Mouse (Mus musculus): ENCODE measurements around the gene Neo1.
"Not testable (repeated sequence)": the region's sequence is repeated elsewhere in the genome, so short reads cannot be mapped to it uniquely, and the experiment has no call there.

Neo1 gene

DNA sequence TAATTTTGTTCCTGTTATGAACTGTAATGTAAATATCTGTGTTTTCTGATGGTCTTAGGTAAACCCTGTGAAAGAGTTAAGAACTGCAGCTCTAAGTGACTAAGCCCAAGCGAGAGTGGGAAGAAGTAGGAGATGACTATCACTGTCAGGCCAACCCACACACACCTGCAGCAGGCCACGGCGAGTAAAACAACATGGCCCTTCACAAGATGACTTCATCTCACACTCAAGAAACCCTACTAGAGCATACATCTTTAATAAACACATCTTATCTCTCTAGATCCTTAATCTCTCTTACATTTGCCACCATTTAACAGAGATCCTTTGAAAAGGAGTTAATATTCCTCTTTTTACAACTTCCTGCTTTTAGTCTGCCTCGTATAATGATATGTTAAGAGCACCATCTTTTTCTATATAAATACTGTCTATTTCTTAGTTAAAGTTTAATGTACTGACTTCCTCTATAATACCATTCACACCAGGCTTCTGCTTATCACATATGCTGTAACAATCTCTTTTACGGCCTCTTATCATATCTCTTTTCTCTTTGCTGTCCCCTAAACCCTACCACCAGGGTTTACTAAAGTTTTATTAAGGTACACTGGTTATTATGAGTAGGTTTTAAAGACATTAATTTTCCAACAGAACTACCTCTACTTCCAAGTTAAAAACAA lies 46.8 kb downstream of the Neo1 start:
- DNase-seq (ENCODE audit: low read depth) = no peak

DNA sequence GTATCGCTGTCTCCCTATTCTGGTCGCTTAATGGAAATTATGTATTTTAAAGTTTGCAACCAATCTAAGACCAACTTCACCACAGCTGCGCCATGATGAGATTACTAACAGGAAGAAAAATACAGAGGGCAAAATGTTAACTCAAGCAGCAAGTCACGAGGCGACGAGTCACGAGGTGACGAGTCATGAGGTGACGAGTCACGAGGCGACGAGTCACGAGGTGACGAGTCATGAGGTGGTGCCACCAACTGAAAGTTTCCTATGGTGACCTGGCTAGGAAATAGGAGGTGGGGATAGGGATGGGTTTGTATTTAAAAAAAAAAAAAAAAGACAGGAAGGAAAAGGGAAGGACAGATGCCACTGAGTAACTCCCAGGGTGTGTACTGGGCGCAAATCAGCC lies 57.2 kb downstream of the Neo1 start:
- peak; percentile 4 for DNase-seq (ENCODE audit: low read depth)

DNA sequence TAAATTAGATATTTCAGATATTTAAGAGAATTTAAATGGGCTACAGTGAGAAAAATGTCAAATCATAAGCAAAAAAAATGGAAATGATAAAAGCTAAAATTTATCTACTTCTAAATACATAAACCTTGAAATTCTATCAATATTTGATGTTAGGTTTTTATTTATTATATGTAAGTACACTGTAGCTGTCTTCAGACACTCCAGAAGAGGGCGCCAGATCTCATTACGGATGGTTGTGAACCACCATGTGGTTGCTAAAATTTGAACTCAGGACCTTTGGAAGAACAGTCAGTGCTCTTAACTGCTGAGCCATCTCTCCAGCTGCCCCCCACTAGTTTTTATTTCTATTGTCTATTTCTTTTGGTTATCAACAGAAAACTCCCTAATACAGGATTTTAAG lies 65.1 kb downstream of the Neo1 start:
- DNase-seq (ENCODE audit: low read depth) = not testable (repeated sequence)

DNA sequence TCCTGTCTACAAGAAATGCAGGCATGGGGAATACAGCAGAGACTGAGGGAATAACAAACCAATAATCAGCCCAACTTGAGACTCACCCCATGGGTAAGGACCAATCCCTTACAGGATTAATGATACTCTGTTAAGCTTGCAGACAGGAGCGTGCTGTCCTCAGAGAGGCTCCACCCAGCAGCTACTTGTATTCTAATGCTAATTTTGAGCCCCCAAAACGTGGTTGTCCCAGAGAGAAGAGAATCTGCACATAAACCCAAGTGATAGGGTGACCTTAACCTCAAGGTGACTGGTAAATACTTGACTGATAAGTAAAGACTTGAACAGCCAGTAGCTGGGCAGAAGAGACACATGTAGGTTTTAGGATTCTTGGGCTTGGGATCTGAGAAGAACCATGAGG lies 68.9 kb downstream of the Neo1 start:
- no peak for DNase-seq (ENCODE audit: low read depth)

DNA sequence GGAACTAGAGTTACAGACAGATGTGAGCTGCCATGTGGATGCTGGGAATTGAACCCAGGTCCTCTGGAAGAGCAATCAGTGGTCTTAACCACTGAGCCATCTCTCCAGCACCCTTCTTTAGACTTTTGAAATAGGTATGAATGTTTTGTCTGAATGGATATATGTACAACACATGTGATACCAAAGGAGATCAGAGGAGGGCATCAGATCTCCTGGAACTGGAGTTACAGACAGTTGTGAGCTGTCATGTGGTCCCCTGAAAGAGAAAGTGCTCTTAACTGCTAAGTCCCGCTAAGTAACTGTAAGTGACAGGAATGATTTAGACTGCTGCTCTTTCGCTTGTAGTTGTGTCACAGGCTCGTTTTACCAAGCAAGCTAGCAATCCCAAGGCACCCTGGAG lies 80.7 kb downstream of the Neo1 start:
- DNase-seq (ENCODE audit: low read depth) = no peak

DNA sequence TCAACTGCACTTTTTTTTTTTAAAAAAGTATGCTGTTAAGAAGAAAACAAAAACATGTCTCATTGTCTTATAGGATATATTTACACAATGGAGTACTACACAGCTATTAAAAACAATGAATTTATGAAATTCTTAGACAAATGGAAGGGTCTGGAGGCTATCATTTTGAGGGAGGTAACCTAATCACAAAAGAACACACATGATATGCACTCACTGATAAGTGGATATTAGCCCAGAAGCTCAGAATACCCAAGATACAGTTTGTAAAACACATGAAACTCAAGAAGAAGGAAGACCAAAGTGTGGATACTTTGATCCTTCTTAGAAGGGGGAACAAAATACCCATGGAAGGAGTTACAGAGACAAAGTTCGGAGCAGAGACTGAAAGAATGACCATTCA lies 90.3 kb downstream of the Neo1 start:
- DNase-seq (ENCODE audit: low read depth) = not testable (repeated sequence)

DNA sequence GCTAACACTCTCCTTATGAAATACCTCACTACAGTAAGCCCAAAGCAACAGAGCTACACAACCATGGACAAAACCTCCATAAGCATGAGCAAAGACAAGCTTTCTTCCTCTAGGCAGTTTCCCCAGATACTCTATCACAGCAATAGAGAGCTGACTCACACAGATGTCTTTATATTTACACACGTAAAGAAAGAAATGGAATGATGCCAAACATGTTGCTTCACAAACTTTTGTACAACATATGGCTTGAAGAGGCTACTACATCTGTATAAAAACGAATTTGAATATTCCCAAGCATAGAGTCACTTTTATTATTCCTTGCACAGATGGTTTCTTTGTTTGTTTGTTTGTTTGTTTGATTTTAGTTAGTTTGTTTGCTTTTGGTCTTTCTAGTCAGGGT lies 101.5 kb downstream of the Neo1 start:
- DNase-seq (ENCODE audit: low read depth) = no peak

DNA sequence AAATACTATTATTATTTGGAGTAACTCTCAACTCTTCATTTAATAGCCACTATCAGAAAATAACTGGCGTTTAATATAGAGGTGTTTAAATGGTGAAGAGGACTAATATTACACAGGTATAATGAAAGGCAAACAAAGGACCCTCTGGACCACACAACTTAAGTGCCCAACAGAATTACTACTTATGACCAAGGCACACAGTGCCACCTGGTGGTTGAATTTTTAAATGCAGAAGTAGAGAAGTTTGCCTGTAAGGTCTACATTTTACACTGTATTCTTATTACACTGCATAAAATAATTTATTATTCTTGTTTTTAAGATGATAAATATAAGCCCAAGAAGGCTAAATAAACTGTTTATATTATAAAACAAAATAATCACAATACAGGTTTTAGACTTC lies 108.1 kb downstream of the Neo1 start:
- peak; percentile 5 for DNase-seq (ENCODE audit: low read depth)

DNA sequence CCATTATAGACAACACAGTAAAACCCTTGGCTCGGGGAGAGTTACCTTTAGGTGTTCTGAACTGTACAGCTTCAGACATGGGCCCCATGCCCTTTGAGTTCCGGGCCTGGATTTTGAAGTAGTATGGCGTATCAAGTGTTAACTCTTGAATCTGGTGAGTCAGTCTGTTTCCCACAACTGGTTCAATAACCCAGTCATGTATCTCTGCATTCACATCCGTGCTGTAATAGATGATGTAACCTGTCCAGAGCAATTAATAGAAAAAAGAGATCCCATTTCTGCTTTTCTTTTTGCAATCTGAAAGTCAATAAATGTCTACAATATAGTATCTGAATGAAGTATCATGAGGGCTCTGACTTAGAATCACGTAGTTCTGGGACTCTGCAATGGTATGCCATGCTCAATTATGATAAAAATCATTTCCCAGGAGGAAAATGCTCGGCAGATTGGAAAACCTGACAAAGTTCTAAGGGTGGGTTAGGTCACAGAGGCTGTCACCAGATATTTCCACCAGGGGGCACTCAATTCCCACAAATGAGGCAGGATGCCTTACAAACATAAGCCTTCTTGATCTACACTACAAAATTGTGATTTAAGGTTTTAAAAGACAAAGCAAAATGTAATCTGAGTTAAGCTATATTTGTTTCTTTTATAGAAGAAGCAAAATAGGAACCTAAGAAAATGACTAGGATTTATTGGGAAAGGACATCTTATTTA lies 133.2 kb downstream of the Neo1 start:
- DNase-seq (ENCODE audit: low read depth) = peak; percentile 23

DNA sequence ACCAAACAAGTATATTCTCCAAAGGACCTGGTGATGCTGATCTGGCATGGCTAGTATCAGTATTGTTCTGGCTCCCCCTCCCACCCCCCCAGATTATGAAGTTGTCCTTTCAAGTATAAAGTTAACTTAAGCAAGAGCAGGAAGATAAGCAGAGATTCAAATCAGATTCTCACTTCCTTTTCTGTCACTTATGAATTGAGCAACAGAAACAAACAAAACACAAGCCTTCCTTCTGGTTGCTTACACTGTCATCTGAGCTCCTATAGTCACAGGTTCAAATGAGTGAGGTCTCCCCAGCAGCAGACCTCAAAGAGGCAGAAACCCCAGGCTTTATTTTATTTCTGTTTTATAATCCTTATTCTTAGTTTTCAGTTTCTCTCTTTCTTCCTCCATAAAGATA lies 136.6 kb downstream of the Neo1 start:
- DNase-seq (ENCODE audit: low read depth) = no peak

DNA sequence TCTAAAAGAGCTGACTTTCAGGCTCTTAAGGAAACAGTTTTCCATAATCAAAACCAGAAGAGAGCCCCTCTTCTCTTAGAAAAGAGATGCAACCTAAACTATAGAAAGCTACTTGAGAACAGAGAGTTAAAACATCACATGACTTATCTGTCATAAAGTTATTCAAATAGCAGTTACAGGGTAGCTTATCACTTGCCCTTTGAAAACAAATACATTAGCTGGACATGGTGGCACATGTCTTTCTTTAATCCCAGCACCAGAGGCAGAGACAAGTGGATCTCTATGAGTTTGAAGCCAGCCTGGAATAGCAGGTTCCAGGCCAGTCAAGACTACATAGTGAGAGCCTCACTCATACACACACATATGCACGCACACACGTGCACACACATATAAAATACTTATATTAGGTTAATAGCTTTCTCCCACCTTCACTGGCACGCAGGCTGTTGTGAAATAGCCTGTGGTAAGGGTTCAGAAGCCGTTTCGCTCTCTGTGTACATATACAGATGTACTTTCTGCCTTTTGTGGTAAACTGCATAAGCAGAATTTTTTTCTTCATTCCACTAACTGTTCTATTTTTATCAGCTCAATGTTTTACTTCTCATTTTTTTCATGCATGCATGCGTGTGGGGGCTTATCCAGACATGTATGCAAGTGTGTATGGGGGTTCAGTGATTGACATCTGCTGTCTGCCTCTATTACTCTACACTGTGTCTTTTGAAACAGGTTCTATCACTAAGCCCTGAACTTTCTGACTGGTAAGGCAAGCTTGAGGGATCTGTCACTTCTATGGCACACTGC lies 144.2 kb downstream of the Neo1 start:
- no peak for DNase-seq (ENCODE audit: low read depth)

DNA sequence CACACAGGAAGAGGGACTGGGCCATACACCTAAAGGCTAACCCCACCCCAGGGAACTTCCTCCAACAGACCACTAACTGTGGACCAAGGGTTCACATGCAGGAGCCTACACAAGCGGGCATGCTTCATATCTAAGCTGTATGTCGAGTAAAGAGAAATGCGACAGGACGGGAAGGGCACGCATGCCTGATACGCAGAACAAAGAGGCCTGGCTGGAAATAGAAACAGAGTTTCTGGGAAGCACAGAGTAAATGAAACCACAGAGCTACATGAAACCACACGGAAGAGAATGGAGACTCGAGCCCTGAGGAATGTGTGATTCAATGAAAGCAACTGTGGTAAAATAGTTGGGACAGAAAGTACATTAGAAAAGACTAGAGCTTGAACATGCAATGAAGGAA lies 145.3 kb downstream of the Neo1 start:
- DNase-seq (ENCODE audit: low read depth) = no peak

DNA sequence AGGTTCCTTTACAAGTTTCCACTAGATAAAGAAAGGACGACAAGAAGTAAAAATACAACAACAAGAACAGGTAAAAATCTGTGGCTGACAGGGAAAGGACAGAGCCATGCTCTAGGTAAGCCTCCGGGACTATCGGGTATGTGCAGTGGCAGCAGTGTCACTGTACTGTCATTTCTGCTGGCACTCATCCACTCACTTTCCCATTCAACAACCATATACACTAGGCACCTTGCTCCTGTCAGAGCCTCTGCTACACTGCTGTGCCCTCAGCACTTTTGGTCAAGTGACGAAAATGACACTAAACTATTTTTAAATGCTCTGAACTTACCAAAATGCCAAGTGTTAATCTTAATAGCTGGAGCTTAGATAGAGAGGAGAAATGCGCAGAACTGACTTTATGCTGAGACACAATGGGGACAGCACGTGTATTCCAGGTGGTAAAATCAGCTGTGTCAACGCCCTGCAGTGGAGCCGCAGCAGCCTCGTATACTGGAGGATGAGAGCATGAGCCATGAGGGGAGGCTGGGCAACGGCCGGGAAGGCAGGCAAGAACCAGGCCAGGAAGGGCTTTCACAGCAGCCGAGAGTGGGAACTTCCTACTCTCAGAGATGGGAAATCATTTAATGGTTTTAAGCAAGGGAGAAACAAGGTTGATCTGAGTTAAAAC lies 146.3 kb downstream of the Neo1 start:
- DNase-seq (ENCODE audit: low read depth) = no peak

DNA sequence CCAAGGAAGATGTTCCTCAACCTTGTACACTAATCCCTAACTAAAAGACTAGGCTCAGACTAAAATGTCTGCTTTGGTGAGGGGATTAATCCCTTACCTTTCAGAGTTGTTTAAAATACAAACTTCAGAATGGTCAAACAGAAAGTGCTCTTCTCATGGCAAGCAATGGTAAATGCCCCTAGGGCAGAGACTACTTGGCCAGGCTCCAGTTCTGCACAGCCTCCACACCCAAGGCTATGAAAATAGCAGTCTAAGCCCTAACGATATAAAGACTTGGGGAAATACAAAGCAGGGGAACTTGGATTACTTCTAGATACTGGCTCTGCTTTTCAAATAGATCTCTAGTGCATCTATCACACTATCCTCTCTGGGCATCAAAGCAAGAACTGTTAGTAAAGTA lies 153.6 kb downstream of the Neo1 start:
- no peak for DNase-seq (ENCODE audit: low read depth)

DNA sequence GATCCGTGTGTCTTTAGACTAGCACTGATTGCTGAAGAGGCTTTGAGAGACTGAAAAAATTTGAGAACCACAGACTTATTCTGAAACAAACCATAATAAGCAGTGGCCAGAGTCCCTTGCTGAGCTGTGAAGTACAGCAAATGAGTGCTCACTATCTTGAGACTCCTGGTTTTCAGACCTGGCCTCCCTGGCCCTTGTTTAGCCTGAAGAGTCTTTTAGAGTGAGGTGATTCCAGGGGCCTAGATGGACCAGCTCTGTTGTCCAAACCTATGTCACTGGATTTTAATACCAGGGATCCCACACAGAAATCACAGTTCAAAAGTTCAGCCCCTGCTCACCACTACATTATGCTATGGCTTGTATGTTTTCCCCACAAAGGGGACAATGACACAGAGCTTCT lies 156.4 kb downstream of the Neo1 start:
- DNase-seq (ENCODE audit: low read depth) = no peak

DNA sequence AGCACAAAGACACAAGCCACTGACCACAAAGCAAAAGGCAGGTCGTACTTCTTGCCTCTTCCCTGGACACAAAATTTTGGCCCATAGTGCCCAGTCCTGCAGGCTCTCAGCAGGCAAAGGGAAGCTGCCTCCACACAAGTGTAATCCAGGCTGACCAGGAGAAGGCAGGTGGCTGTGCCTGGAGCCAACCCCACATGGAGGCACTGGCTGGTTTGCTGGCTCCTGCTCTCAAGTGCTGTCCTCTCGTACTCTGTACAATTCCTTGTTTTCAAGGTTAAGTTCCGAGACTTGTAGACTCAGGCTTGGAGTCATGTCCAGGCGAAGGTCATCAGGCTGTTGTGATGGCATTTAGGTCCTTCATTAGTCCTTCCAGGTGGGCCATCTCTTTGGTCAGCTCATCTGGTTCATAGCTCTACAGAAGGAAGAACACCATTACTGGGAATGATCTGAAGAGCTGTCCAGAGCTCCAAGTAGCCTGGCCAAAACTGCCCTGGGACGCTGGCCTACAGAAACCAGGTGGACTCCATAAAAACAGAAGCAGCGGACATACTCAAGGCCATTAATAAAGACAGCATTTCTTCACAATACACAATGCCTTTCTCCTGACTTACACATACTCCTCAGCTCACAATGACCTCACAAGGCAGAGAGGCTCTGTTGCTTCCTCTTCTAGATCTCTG lies 159.2 kb downstream of the Neo1 start:
- DNase-seq (ENCODE audit: low read depth) = no peak

DNA sequence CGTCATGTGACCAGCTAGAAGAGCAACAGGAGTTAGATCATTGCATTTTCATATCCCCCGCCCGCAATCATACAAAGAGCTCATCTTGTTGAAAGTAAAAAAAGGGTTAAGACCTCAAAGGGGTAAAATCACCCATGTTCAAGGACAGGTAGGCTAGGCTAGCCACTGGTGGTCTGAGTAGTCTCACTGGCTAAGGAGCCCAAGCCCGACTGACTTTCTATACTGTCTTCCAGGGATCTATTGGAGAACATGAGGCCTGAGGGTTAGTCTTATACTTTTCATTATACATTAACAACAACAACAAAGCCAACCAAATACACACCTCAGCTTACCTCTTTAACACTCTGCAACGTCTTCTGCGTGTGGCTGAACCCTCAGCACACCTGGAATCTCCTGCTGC lies 160.8 kb downstream of the Neo1 start:
- DNase-seq (ENCODE audit: low read depth) = no peak

DNA sequence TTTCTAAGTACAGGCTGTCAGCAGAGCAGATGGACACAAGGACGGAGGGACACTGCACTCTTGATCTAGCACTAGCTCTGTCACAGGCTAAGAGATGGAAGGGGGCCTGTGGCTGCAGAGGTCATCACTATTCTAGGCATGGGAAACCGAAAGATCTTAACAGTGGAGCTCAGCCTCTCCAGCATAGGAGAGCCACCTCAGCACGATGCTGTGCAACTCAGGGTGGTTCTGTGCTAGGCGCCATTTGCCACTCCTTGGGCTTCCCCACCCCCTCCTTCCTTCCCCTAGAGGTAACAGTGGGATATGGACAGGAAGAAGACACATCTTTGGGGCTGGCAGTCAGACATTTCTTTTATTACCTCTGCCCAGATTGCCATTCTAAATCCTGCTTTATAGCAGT lies 161.9 kb downstream of the Neo1 start:
- no peak for DNase-seq (ENCODE audit: low read depth)

DNA sequence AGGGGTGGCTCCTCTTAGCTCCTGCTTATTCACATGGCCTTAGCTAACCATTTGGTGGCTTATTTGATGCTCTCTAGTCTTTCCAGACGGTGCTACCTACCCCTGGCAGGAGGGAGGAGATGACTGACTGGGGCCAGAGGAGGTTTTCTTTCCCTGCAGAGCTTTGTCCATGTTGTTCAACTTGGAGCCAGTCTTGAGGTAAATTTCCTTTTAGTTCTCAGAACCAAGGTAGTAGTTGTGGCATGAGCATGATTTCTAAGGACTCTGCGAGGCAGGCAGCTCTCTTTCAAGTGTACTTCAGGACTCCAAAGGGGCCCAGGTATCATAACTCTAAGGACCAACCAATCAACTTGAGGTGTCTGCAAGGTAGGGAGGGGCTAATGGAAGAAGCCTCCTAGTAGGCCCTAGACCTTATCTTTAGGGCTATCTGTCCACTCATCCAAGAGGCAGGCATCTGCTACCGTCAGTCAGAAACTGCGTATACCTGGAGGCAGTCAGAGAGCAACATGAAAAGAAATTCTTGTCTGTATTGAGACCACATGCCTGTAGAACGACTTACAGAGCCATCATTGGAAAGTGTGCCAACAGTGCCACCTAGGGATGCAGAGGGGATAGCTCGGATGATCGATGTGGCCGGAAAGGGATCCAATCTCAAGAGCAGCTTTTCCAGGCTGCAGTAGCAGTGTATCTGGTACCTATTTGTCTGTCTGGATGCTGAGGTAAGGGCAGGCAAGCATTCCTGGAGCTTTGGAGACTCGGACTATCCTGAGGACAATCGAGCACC lies 162.5 kb downstream of the Neo1 start:
- peak; percentile 32 for DNase-seq (ENCODE audit: low read depth)

DNA sequence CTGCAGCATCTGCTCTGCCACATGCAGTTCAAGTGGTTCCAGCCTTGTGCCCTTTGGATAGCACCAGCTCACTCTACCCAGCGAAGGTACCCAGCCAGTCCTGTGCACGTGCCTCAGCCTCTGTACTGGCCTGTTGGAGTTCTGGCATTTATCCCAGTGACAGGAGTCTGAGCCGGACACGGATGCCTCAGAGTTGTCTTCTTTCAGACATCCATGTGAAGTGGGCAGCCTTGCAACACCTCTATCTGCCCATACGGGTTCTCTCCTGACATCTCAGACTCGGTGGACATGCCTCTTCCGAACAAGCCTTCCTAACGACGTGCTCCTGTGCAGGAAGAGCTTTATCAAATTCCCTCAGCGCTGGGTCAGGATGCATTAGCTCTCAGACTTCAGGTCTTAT lies 165.1 kb downstream of the Neo1 start:
- no peak for DNase-seq (ENCODE audit: low read depth)

DNA sequence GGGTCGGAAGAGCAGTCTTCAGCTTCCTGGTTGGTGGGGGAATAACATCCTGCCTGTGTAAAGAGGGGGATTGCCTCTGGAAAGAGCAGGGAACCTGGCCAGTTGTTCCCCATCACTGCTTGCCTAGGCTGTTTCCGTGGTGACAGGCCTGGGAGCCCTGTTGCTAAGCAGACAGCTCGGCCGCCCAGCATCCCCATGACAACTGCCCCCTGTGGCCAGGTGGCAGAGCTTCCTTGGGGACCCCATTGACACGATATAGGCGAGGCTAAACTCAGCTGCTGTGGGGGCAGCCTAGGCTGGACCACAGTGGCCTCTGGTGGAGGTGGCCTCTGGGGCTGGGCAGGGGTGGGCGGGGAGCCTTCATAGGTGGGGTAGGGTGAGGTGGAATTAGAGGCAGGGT lies 172.4 kb downstream of the Neo1 start:
- no peak for DNase-seq (ENCODE audit: low read depth)
